ENCODE assay signal across 11 mouse cellular contexts in the genomic region with DNA sequence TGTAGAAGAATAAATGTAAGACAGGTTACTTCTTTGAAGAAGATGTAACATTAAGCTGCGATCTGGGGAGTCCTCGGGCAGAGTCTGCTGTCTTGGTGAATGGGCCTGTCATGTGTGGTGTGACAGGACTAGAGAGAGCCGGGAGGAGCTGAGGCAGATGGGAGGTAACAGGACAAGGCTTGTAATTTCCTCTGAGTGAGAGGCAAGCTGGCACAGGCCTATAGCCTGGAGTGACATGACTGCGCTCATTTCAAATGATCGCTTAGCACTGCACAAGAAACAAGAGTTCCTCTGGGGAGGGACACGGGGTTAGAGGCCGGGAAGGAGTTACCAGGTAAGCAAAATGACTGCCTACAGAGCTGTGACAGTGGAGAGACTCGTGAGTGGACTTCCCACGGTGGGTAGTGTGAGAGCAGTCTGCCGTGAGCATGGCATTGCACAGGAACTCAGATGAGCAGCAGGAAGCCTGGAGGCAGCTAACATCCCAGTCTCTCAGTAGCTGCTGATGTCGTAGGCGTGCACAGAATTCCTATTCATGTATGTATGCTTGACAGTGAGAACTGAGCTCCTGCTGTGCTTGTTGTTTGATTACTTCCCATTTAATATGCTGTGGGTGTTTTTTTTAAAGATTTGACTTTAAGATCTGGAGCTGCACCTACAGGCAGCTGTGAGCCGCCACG. TPM values are rescaled to one million over a fixed set of nuclear protein-coding genes. Genes with fewer than 3 reads are reported as not detected.
DNase-seq lines count a peak whose midpoint lies in the region; ATAC-seq lines count a peak whose summit lies in the region.
"Had no signal": no experiment of that assay in that cellular context is flagged by ENCODE, and none has a peak within 500 bp of the region (broad histone marks: within the 10 kb centered on the region; RNA-seq: fewer than 3 reads in every experiment).

No protein-coding gene starts in this region.

- no peaks in the 10 kb centered on the region for H3K9me3 ChIP-seq in heart, embryonic 15.5 days (replicated peaks)
- no peaks in the 10 kb centered on the region for H3K9me3 ChIP-seq in embryonic facial prominence, embryonic 13.5 days
- H3K9me3 ChIP-seq in forebrain, embryonic 16.5 days (ENCODE audit: control insufficient read depth, low read length): no peaks in the 10 kb centered on the region
- H3K9me3 ChIP-seq in midbrain, embryonic 14.5 days (ENCODE audit: control insufficient read depth, low read length): no peaks in the 10 kb centered on the region

- H3K4me3 ChIP-seq in heart, embryonic 15.5 days: no peak overlapping the region
- no peak overlapping the region for H3K4me3 ChIP-seq in embryonic facial prominence, embryonic 13.5 days
- H3K4me3 ChIP-seq in forebrain, embryonic 16.5 days (replicated peaks; ENCODE audit: low read length): no peak overlapping the region
- no peak overlapping the region for H3K4me3 ChIP-seq in midbrain, embryonic 14.5 days (replicated peaks; ENCODE audit: low read depth, low read length)

- no peaks in the 10 kb centered on the region for H3K27me3 ChIP-seq in heart, embryonic 15.5 days
- H3K27me3 ChIP-seq in embryonic facial prominence, embryonic 13.5 days: no peaks in the 10 kb centered on the region
- no peaks in the 10 kb centered on the region for H3K27me3 ChIP-seq in forebrain, embryonic 16.5 days (replicated peaks; ENCODE audit: control insufficient read depth, insufficient read depth, low read length)
- no peaks in the 10 kb centered on the region for H3K27me3 ChIP-seq in midbrain, embryonic 14.5 days (ENCODE audit: control insufficient read depth, insufficient read depth, low read length)

- H3K36me3 ChIP-seq in heart, embryonic 15.5 days: no peaks in the 10 kb centered on the region
- H3K36me3 ChIP-seq in embryonic facial prominence, embryonic 13.5 days: peaks cover 28% of the 10 kb centered on the region
- no peaks in the 10 kb centered on the region for H3K36me3 ChIP-seq in forebrain, embryonic 16.5 days (ENCODE audit: control insufficient read depth, insufficient read depth)
- no peaks in the 10 kb centered on the region for H3K36me3 ChIP-seq in midbrain, embryonic 14.5 days (ENCODE audit: control insufficient read depth, insufficient read depth, low read length)

- H3K4me2 ChIP-seq in heart, embryonic 15.5 days: no peak overlapping the region
- H3K4me2 ChIP-seq in embryonic facial prominence, embryonic 13.5 days: no peak overlapping the region
- no peak overlapping the region for H3K4me2 ChIP-seq in forebrain, embryonic 16.5 days (ENCODE audit: low read length)
- no peak overlapping the region for H3K4me2 ChIP-seq in midbrain, embryonic 14.5 days (ENCODE audit: low read length)

- no peak overlapping the region for H3K9ac ChIP-seq in heart, embryonic 15.5 days
- H3K9ac ChIP-seq in embryonic facial prominence, embryonic 13.5 days: no peak overlapping the region
- H3K9ac ChIP-seq in forebrain, embryonic 16.5 days (replicated peaks; ENCODE audit: low read depth, low read length): no peak overlapping the region
- no peak overlapping the region for H3K9ac ChIP-seq in midbrain, embryonic 14.5 days (replicated peaks; ENCODE audit: low read length)

- 77% methylated on average over 14 of the region's 14 CpGs for WGBS in heart, embryonic 15.5 days
- WGBS in embryonic facial prominence, embryonic 13.5 days: 65% methylated on average over 14 of the region's 14 CpGs
- WGBS in forebrain, embryonic 16.5 days: 58% methylated on average over 14 of the region's 14 CpGs
- WGBS in midbrain, embryonic 14.5 days: 56% methylated on average over 14 of the region's 14 CpGs

- ATAC-seq in heart, embryonic 15.5 days (replicated peaks; ENCODE audit: insufficient number of reproducible peaks, insufficient read depth, low FRiP score, low read depth): no peak
- ATAC-seq in embryonic facial prominence, embryonic 13.5 days (ENCODE audit: insufficient number of reproducible peaks, insufficient read depth, low FRiP score, low TSS enrichment, low read depth): peak; percentile 69; the same call in 1 of the 2 replicates
- peak; percentile 78 for ATAC-seq in forebrain, embryonic 16.5 days
- ATAC-seq in midbrain, embryonic 14.5 days (ENCODE audit: low FRiP score, low TSS enrichment): no peak; the same call in 1 of the 2 replicates
- ATAC-seq in erythroblast, adult 5-6 weeks (replicated peaks; ENCODE audit: low FRiP score, poor library complexity, severe bottlenecking): no peak

- H3K4me1 ChIP-seq in heart, embryonic 15.5 days (replicated peaks): peaks cover 25% of the 10 kb centered on the region
- H3K4me1 ChIP-seq in embryonic facial prominence, embryonic 13.5 days: peaks cover 24% of the 10 kb centered on the region
- peaks cover 16% of the 10 kb centered on the region for H3K4me1 ChIP-seq in forebrain, embryonic 16.5 days (replicated peaks; ENCODE audit: control insufficient read depth, insufficient read depth, low read length)
- 0 out of 2 replicates have a peak, but pooled peaks cover 3% of the 10 kb centered on the region for H3K4me1 ChIP-seq in midbrain, embryonic 14.5 days (ENCODE audit: control insufficient read depth, insufficient read depth, low read length)

- peak overlapping the region; percentile 75 for H3K27ac ChIP-seq in heart, embryonic 15.5 days
- H3K27ac ChIP-seq in embryonic facial prominence, embryonic 13.5 days: peak overlapping the region; percentile 69
- H3K27ac ChIP-seq in forebrain, embryonic 16.5 days (ENCODE audit: low read length): peak overlapping the region; percentile 54; the same call in 1 of the 2 replicates
- peak overlapping the region; percentile 46 for H3K27ac ChIP-seq in midbrain, embryonic 14.5 days (replicated peaks; ENCODE audit: low read depth, low read length)

- DNase-seq in heart, adult 8-10 months (ENCODE audit: low spot score): no peak
- DNase-seq in midbrain, embryonic 14.5 days: peak; percentile 63
- DNase-seq in kidney, postnatal 14 days: no peak
- DNase-seq: adrenal gland, adult 2 months; heart, adult 18-20 months; thymus, postnatal 4 days had no signal

RNA-seq across cellular contexts. Expression of a gene that starts 32.6 kb away (rescaled TPM):
- polyA plus RNA-seq in heart, embryonic 15.5 days (2015; fragmentation: Nextera tagmentation; extraction: Ambion mirVana): 1.5 and 1.7 TPM in 2 replicates
- total RNA-seq in heart, adult 8-10 months (2022): 1 to 10 TPM; 3.7 to 6.3 (median 4.4) TPM
- polyA plus RNA-seq in embryonic facial prominence, embryonic 13.5 days (2015; fragmentation: Nextera tagmentation; extraction: Ambion mirVana): 0.19 and 1.1 TPM in 2 replicates
- polyA plus RNA-seq in forebrain, embryonic 16.5 days (2015; fragmentation: Nextera tagmentation; extraction: Ambion mirVana): not detected in 2 replicates
- polyA plus RNA-seq in midbrain, embryonic 14.5 days (2014; fragmentation: Nextera tagmentation; extraction: Ambion mirVana): 0.27 and 0.29 TPM in 2 replicates
- not detected in 2 replicates for total RNA-seq in erythroblast, adult 5-6 weeks (2015; ENCODE audit: low replicate concordance)
- not detected in 2 replicates for total RNA-seq in erythroblast, adult 5-6 weeks (2017; ENCODE audit: low replicate concordance)

RNA-seq across cellular contexts. Expression of a gene that starts 59.2 kb away (rescaled TPM):
- 0.24 and 0.34 TPM in 2 replicates for polyA plus RNA-seq in heart, embryonic 15.5 days (2015; fragmentation: Nextera tagmentation; extraction: Ambion mirVana)
- total RNA-seq in heart, adult 8-10 months (2022): not detected
- 0.30 and 0.41 TPM in 2 replicates for polyA plus RNA-seq in embryonic facial prominence, embryonic 13.5 days (2015; fragmentation: Nextera tagmentation; extraction: Ambion mirVana)
- polyA plus RNA-seq in forebrain, embryonic 16.5 days (2015; fragmentation: Nextera tagmentation; extraction: Ambion mirVana): 0.34 and 0.41 TPM in 2 replicates
- polyA plus RNA-seq in midbrain, embryonic 14.5 days (2014; fragmentation: Nextera tagmentation; extraction: Ambion mirVana): 0.29 TPM in 1 of 2 replicates, not detected in the other
- total RNA-seq in erythroblast, adult 5-6 weeks (2015; ENCODE audit: low replicate concordance): not detected in 2 replicates
- total RNA-seq in erythroblast, adult 5-6 weeks (2017; ENCODE audit: low replicate concordance): not detected in 2 replicates
- total RNA-seq: adrenal gland, adult 2 months; heart, adult 18-20 months had no signal
- polyA plus RNA-seq: adrenal gland, adult 2 months; spleen, adult 2 months had no signal

Comparison
In these comparisons a context has a peak if more than half of its experiments do, and no peak if none do; other contexts are left out.
1. ATAC-seq: peak in embryonic facial prominence, embryonic 13.5 days (single experiment) and forebrain, embryonic 16.5 days (single experiment); none in heart, embryonic 15.5 days (single experiment), midbrain, embryonic 14.5 days (single experiment) and erythroblast, adult 5-6 weeks (single experiment).
2. Peak in every context shown above with its lines, with median percentiles within 50 percentile points of each other: H3K27ac ChIP-seq.